Mouse (Mus musculus): ENCODE measurements at regions not wholly inside any gene's neighbourhood (a gene's known extent, or its start where the extent isn't known, plus 50 kb on each side); places are given as distances from the start of the nearest gene placed in this dataset.

GRCm38 (mm10) chr7:83433959-83434715 is 150.6 kb upstream of the Tmc3 start:
- TF ChIP-seq CTCF (IDR thresholded peaks at IDR 0.05; ENCODE audit: low read depth, low read length) (no peak), POLR2A (IDR thresholded peaks at IDR 0.05; ENCODE audit: extremely low read depth, insufficient read depth, low read length) (no peak)

Data from liver, adult 2 months (tissue).